In the genomic region with DNA sequence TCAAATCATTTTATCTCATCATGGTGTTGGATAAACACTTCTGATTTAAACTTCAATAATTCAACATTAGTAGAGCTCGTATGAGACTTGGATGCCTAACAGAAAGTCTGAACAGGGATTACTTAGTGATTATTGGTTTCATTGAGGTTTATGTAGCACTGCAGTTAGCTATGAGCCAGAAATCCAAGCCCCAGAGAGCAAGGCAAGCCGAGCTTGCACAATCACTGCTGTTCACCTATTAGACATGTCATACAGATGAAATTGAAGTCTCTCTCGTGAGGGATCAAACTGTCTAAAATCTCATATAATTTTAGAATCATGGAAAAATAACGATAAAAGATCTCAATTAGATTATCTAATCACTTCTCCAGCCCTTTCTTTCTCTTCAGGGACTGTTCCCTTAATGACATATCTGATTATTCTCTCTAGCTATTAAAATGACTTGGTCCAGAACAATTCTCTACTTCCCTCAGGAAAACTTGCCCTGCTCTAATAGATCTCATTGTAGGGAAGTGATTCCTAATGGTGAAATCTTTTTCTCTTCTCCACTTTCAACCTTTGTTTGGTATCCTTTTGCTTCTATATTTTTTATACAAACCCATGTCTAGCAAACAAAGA, we compare ENCODE assay signal across 13 mouse cellular contexts.
"Had no signal": no experiment of that assay in that cellular context is flagged by ENCODE, and none has a peak within 500 bp of the region (broad histone marks: within the 10 kb centered on the region; RNA-seq: fewer than 3 reads in every experiment).

No protein-coding gene starts in this region.

- H3K27me3 ChIP-seq: liver, embryonic 15.5 days had no signal

- H3K4me3 ChIP-seq: left cerebral cortex, adult 2 months; limb, embryonic 10.5 days; liver, embryonic 15.5 days had no signal

- H3K4me2 ChIP-seq: liver, embryonic 11.5 days; liver, embryonic 15.5 days had no signal

- H3K9me3 ChIP-seq: limb, embryonic 10.5 days; liver, embryonic 15.5 days had no signal

- ATAC-seq: lung, postnatal 0 days; midbrain, embryonic 16.5 days had no signal

- H3K27ac ChIP-seq: left cerebral cortex, adult 2 months; limb, embryonic 10.5 days; liver, embryonic 15.5 days had no signal

- DNase-seq: kidney, adult 18-20 months; kidney, postnatal 10 days; kidney, postnatal 4 days; lung, adult 2 months; lung, postnatal 36 days; right cerebral cortex, postnatal 14 days; thymus, postnatal 36 days had no signal

- H3K9ac ChIP-seq: liver, embryonic 15.5 days had no signal

- H3K36me3 ChIP-seq: limb, embryonic 10.5 days; liver, embryonic 15.5 days had no signal

- H3K4me1 ChIP-seq: limb, embryonic 10.5 days; liver, embryonic 15.5 days had no signal
